In the genomic region with DNA sequence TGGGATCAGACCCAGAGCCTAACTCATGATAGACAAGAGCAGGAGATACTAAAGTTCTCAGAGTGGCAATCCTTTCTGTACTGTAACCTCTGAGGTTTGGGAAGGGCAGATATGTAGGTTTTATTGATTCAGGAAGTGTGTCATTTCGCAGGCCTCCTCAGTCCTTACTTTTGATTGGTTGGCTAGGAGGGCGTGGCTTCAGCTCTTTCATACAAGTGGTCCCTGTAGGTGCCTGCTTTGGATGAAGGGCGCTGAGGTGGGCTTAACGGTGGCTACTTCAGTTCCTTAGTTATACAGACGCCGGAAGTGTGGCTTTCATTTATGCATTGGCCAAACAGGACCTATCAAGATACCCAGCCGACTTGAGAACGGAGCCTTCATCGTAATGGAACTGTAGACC, we compare ENCODE assay signal across 9 mouse cellular contexts. TPM values are rescaled to one million over a fixed set of nuclear protein-coding genes. Genes with fewer than 3 reads are reported as not detected.
DNase-seq lines count a peak whose midpoint lies in the region; ATAC-seq and TF ChIP-seq lines count a peak whose summit lies in the region.
"Had no signal": no experiment of that assay in that cellular context is flagged by ENCODE, and none has a peak within 500 bp of the region (broad histone marks: within the 10 kb centered on the region; RNA-seq: fewer than 3 reads in every experiment).

No protein-coding gene starts in this region.

- no peaks in the 10 kb centered on the region for H3K27me3 ChIP-seq in heart, embryonic 13.5 days (replicated peaks)
- no peaks in the 10 kb centered on the region for H3K27me3 ChIP-seq in G1E (ENCODE audit: insufficient read depth, low read length)
- H3K27me3 ChIP-seq in limb, embryonic 13.5 days: no peaks in the 10 kb centered on the region
- H3K27me3 ChIP-seq: Patski had no signal

- ATAC-seq in heart, embryonic 13.5 days (ENCODE audit: extremely low read depth, insufficient number of reproducible peaks, low FRiP score, low TSS enrichment): no peak
- ATAC-seq in G1E (ENCODE audit: extremely low read depth, insufficient number of reproducible peaks, low FRiP score, poor library complexity, severe bottlenecking): peak; percentile 65
- ATAC-seq in limb, embryonic 13.5 days (ENCODE audit: low FRiP score, low read depth): no peak
- no peak for ATAC-seq in erythroid progenitor cell, adult 5-6 weeks (replicated peaks; ENCODE audit: low FRiP score, poor library complexity, severe bottlenecking)
- ATAC-seq: Patski had no signal

- no peak overlapping the region for H3K9ac ChIP-seq in heart, embryonic 13.5 days
- H3K9ac ChIP-seq in limb, embryonic 13.5 days: no peak overlapping the region

- no peak overlapping the region for H3K4me3 ChIP-seq in heart, embryonic 13.5 days
- peak overlapping the region; percentile 47; the same call in 1 of the 2 replicates for H3K4me3 ChIP-seq in G1E (ENCODE audit: low read depth, low read length)
- H3K4me3 ChIP-seq in limb, embryonic 13.5 days: peak overlapping the region; percentile 64; the same call in 1 of the 2 replicates

- no peaks in the 10 kb centered on the region for H3K9me3 ChIP-seq in heart, embryonic 13.5 days
- no peaks in the 10 kb centered on the region for H3K9me3 ChIP-seq in G1E (replicated peaks)
- H3K9me3 ChIP-seq in limb, embryonic 13.5 days: no peaks in the 10 kb centered on the region

- H3K4me1 ChIP-seq in heart, embryonic 13.5 days: peaks cover 17% of the 10 kb centered on the region
- peaks cover 42% of the 10 kb centered on the region for H3K4me1 ChIP-seq in G1E (ENCODE audit: insufficient read depth, low read depth, low read length)
- peaks cover 29% of the 10 kb centered on the region for H3K4me1 ChIP-seq in limb, embryonic 13.5 days

- H3K27ac ChIP-seq in heart, embryonic 13.5 days (replicated peaks): no peak overlapping the region
- H3K27ac ChIP-seq in limb, embryonic 13.5 days: 0 out of 2 replicates have a peak overlapping the region, but pooled peaks have one; percentile 39

- DNase-seq in heart, adult 18-20 months: no peak
- DNase-seq in 3T3-L1 (ENCODE audit: low read depth, low spot score) (peak; percentile 38), G1E (ENCODE audit: low spot score) (peak; percentile 70), adipocyte (ENCODE audit: low spot score) (no peak)
- DNase-seq in thymus, postnatal 4 days: no peak

- peak overlapping the region; percentile 77; the same call in 1 of the 2 replicates for H3K4me2 ChIP-seq in heart, embryonic 13.5 days
- peak overlapping the region; percentile 80 for H3K4me2 ChIP-seq in limb, embryonic 13.5 days (replicated peaks)

- peaks cover 44% of the 10 kb centered on the region for H3K36me3 ChIP-seq in heart, embryonic 13.5 days
- peaks cover 69% of the 10 kb centered on the region for H3K36me3 ChIP-seq in G1E (replicated peaks)
- H3K36me3 ChIP-seq in limb, embryonic 13.5 days: peaks cover 36% of the 10 kb centered on the region

- no peak for TF ChIP-seq CTCF in G1E (IDR thresholded peaks at IDR 0.05; ENCODE audit: low read depth, low read length)

- 85% methylated on average over 9 of the region's 9 CpGs for WGBS in heart, embryonic 13.5 days
- 82% methylated on average over 9 of the region's 9 CpGs for WGBS in limb, embryonic 13.5 days

RNA-seq across cellular contexts. Expression of gene Aldh16a1, which starts 1.2 kb away (rescaled TPM):
- polyA plus RNA-seq in heart, embryonic 13.5 days (2015; fragmentation: Nextera tagmentation; extraction: Ambion mirVana): 31.8 and 33.4 TPM in 2 replicates
- total RNA-seq in heart, adult 18-20 months (2021): 10 to 100 TPM; 21.5 to 26.8 TPM
- 19.6 and 26.3 TPM in 2 replicates for total RNA-seq in G1E (2014; fragmentation: Nextera tagmentation)
- total RNA-seq in G1E (2017): 33.8 and 34.7 TPM in 2 replicates
- polyA plus RNA-seq in G1E (2012): 110 and 133 TPM in 2 replicates
- 45.1 and 46.4 TPM in 2 replicates for polyA plus RNA-seq in limb, embryonic 13.5 days (2015; fragmentation: Nextera tagmentation; extraction: Ambion mirVana)
- 24.5 and 29.3 TPM in 2 replicates for total RNA-seq in erythroid progenitor cell, adult 5-6 weeks (2015; ENCODE audit: low replicate concordance)
- 12.4 and 14.1 TPM in 2 replicates for total RNA-seq in erythroid progenitor cell, adult 5-6 weeks (2017; ENCODE audit: low replicate concordance)

RNA-seq across cellular contexts. Expression of gene Pih1d1, which starts 1.5 kb away (rescaled TPM):
- polyA plus RNA-seq in heart, embryonic 13.5 days (2015; fragmentation: Nextera tagmentation; extraction: Ambion mirVana): 82.2 and 89.3 TPM in 2 replicates
- total RNA-seq in heart, adult 18-20 months (2021): 10 to 100 TPM; 35.5 to 42.7 TPM
- total RNA-seq in G1E (2014; fragmentation: Nextera tagmentation) (82.8 and 124 TPM in 2 replicates), G1E (2017) (60.9 and 68.4 TPM in 2 replicates)
- polyA plus RNA-seq in G1E (2012): 46.4 TPM in 2 replicates
- 86.9 and 87.1 TPM in 2 replicates for polyA plus RNA-seq in limb, embryonic 13.5 days (2015; fragmentation: Nextera tagmentation; extraction: Ambion mirVana)
- total RNA-seq in erythroid progenitor cell, adult 5-6 weeks (2015; ENCODE audit: low replicate concordance): 58.7 and 96.4 TPM in 2 replicates
- 6.8 and 8.7 TPM in 2 replicates for total RNA-seq in erythroid progenitor cell, adult 5-6 weeks (2017; ENCODE audit: low replicate concordance)

RNA-seq across cellular contexts. Expression of gene Slc17a7, which starts 8.2 kb away (rescaled TPM):
- polyA plus RNA-seq in heart, embryonic 13.5 days (2015; fragmentation: Nextera tagmentation; extraction: Ambion mirVana): 2.9 and 3.6 TPM in 2 replicates
- 10 to 100 TPM; 29.7 to 32.4 TPM for total RNA-seq in heart, adult 18-20 months (2021)
- total RNA-seq in G1E (2014; fragmentation: Nextera tagmentation) (not detected in 2 replicates), G1E (2017) (0.06 and 0.11 TPM in 2 replicates)
- polyA plus RNA-seq in G1E (2012): 0.02 and 0.08 TPM in 2 replicates
- 0.19 and 0.23 TPM in 2 replicates for polyA plus RNA-seq in limb, embryonic 13.5 days (2015; fragmentation: Nextera tagmentation; extraction: Ambion mirVana)
- not detected in 2 replicates for total RNA-seq in erythroid progenitor cell, adult 5-6 weeks (2015; ENCODE audit: low replicate concordance)
- not detected in 2 replicates for total RNA-seq in erythroid progenitor cell, adult 5-6 weeks (2017; ENCODE audit: low replicate concordance)

RNA-seq across cellular contexts. Expression of gene Flt3l, which starts 19.4 kb away (rescaled TPM):
- polyA plus RNA-seq in heart, embryonic 13.5 days (2015; fragmentation: Nextera tagmentation; extraction: Ambion mirVana): 0.88 and 1.0 TPM in 2 replicates
- 1 to 10 TPM; 2.7 to 5.3 TPM for total RNA-seq in heart, adult 18-20 months (2021)
- total RNA-seq in G1E (2014; fragmentation: Nextera tagmentation): 75.7 and 76.5 TPM in 2 replicates
- 41.0 and 48.6 TPM in 2 replicates for total RNA-seq in G1E (2017)
- 31.7 and 38.8 TPM in 2 replicates for polyA plus RNA-seq in G1E (2012)
- 1.0 and 1.2 TPM in 2 replicates for polyA plus RNA-seq in limb, embryonic 13.5 days (2015; fragmentation: Nextera tagmentation; extraction: Ambion mirVana)
- 3.6 and 17.2 TPM in 2 replicates for total RNA-seq in erythroid progenitor cell, adult 5-6 weeks (2015; ENCODE audit: low replicate concordance)
- 0.23 and 4.5 TPM in 2 replicates for total RNA-seq in erythroid progenitor cell, adult 5-6 weeks (2017; ENCODE audit: low replicate concordance)

RNA-seq across cellular contexts. Expression of gene Gm45713, which starts 19.6 kb away (rescaled TPM):
- 0.17 TPM in 1 of 2 replicates, not detected in the other for polyA plus RNA-seq in heart, embryonic 13.5 days (2015; fragmentation: Nextera tagmentation; extraction: Ambion mirVana)
- total RNA-seq in heart, adult 18-20 months (2021): under 1 TPM; 0.26 to 0.47 TPM
- not detected in 2 replicates for total RNA-seq in G1E (2014; fragmentation: Nextera tagmentation)
- 0.16 and 0.23 TPM in 2 replicates for total RNA-seq in G1E (2017)
- polyA plus RNA-seq in G1E (2012): 1.0 and 1.3 TPM in 2 replicates
- polyA plus RNA-seq in limb, embryonic 13.5 days (2015; fragmentation: Nextera tagmentation; extraction: Ambion mirVana): 0.60 and 0.75 TPM in 2 replicates
- not detected in 2 replicates for total RNA-seq in erythroid progenitor cell, adult 5-6 weeks (2015; ENCODE audit: low replicate concordance)
- total RNA-seq in erythroid progenitor cell, adult 5-6 weeks (2017; ENCODE audit: low replicate concordance): 0.98 and 2.3 TPM in 2 replicates
- polyA plus RNA-seq: Patski had no signal

Comparison
In these comparisons a context has a peak if more than half of its experiments do, and no peak if none do; other contexts are left out.
1. DNase-seq: peak in 3T3-L1 (single experiment) and G1E (single experiment); none in heart, adult 18-20 months (0 of 2), adipocyte (single experiment) and thymus, postnatal 4 days (single experiment).
2. RNA of gene Slc17a7, which starts 8.2 kb away (total RNA-seq): 29.7 to 32.4 TPM in heart, adult 18-20 months; 0.06 to 0.11 TPM in G1E and not detected in erythroid progenitor cell, adult 5-6 weeks; every median in the first group is over 10 times any median in the second.